Mouse (Mus musculus): Measurements from ENCODE around the gene Ccdc188. TPM values are rescaled to one million over a fixed set of nuclear protein-coding genes. Genes with fewer than 3 reads are reported as not detected.
"Not testable (repeated sequence)": the region's sequence is repeated elsewhere in the genome, so short reads cannot be mapped to it uniquely, and the experiment has no call there.

Gene Ccdc188
- polyA plus RNA-seq, 1 experiment from 2014 or later = 0.12 TPM

- Histone ChIP-seq H3K4me1 (replicated peaks) (no peaks in the 10 kb centered on the region), H3K9me3 (no peaks in the 10 kb centered on the region), H3K4me3 (no peak overlapping the region), H3K27me3 (ENCODE audit: insufficient read depth, poor library complexity, severe bottlenecking) (no peaks in the 10 kb centered on the region), H3K36me3 (no peaks in the 10 kb centered on the region), H3K27ac (no peak overlapping the region)
- 91% methylated on average over 3 of the region's 3 CpGs for WGBS
- no peak for DNase-seq (ENCODE audit: low spot score)
Observed at GRCm38 (mm10) chr16:18187221-18187620, 30.5 kb upstream of the Ccdc188 start.

- no peaks in the 10 kb centered on the region for H3K36me3 ChIP-seq
- no peak overlapping the region for H3K27ac ChIP-seq
- H3K9me3 ChIP-seq = no peaks in the 10 kb centered on the region
- 86% methylated on average over 2 of the region's 2 CpGs for WGBS
- no peaks in the 10 kb centered on the region for H3K27me3 ChIP-seq (ENCODE audit: insufficient read depth, poor library complexity, severe bottlenecking)
- H3K4me1 ChIP-seq (replicated peaks) = peaks cover 17% of the 10 kb centered on the region
- no peak for DNase-seq (ENCODE audit: low spot score)
- H3K4me3 ChIP-seq = no peak overlapping the region
Observed at GRCm38 (mm10) chr16:18191006-18191405, 26.7 kb upstream of the Ccdc188 start.

- DNase-seq (ENCODE audit: low spot score) = no peak
- 79% methylated on average over 15 of the region's 15 CpGs for WGBS
- peak overlapping the region; percentile 66 for H3K27ac ChIP-seq
Observed at GRCm38 (mm10) chr16:18194208-18194985, 23.3 kb upstream of the Ccdc188 start.

GRCm38 (mm10) chr16:18195068-18195467 lies 22.6 kb upstream of the Ccdc188 start:
- no peaks in the 10 kb centered on the region for H3K36me3 ChIP-seq
- 66% methylated on average over 5 of the region's 5 CpGs for WGBS
- peaks cover 38% of the 10 kb centered on the region for H3K4me1 ChIP-seq (replicated peaks)
- H3K27ac ChIP-seq = peak overlapping the region; percentile 66; the same call in 1 of the 2 replicates
- H3K4me3 ChIP-seq = no peak overlapping the region
- DNase-seq (ENCODE audit: low spot score) = no peak
- H3K27me3 ChIP-seq (ENCODE audit: insufficient read depth, poor library complexity, severe bottlenecking) = no peaks in the 10 kb centered on the region
- no peaks in the 10 kb centered on the region for H3K9me3 ChIP-seq

More at GRCm38 (mm10) chr16:18194208-18194985, 23.3 kb upstream of the Ccdc188 start:
- peaks cover 31% of the 10 kb centered on the region for H3K4me1 ChIP-seq (replicated peaks)
- no peaks in the 10 kb centered on the region for H3K36me3 ChIP-seq
- H3K27me3 ChIP-seq (ENCODE audit: insufficient read depth, poor library complexity, severe bottlenecking) = no peaks in the 10 kb centered on the region
- H3K4me3 ChIP-seq = no peak overlapping the region
- no peaks in the 10 kb centered on the region for H3K9me3 ChIP-seq

- WGBS = 58% methylated on average over 3 of the region's 3 CpGs
- H3K27me3 ChIP-seq (ENCODE audit: insufficient read depth, poor library complexity, severe bottlenecking); H3K9me3 ChIP-seq: not testable (repeated sequence)
Observed at GRCm38 (mm10) chr16:18195561-18195960, 22.1 kb upstream of the Ccdc188 start.

GRCm38 (mm10) chr16:18197881-18198280 lies 19.8 kb upstream of the Ccdc188 start:
- H3K9me3 ChIP-seq = no peaks in the 10 kb centered on the region
- H3K4me3 ChIP-seq = no peak overlapping the region
- WGBS = 84% methylated on average over 6 of the region's 6 CpGs
- H3K4me1 ChIP-seq (replicated peaks) = peaks cover 60% of the 10 kb centered on the region
- H3K36me3 ChIP-seq = no peaks in the 10 kb centered on the region
- no peak for DNase-seq (ENCODE audit: low spot score)
- H3K27me3 ChIP-seq (ENCODE audit: insufficient read depth, poor library complexity, severe bottlenecking) = no peaks in the 10 kb centered on the region
- H3K27ac ChIP-seq = peak overlapping the region; percentile 45; the same call in 1 of the 2 replicates

More at GRCm38 (mm10) chr16:18195561-18195960, 22.1 kb upstream of the Ccdc188 start:
- DNase-seq (ENCODE audit: low spot score); H3K4me3 ChIP-seq; H3K36me3 ChIP-seq; H3K27ac ChIP-seq: not testable (repeated sequence)
- peaks cover 43% of the 10 kb centered on the region for H3K4me1 ChIP-seq (replicated peaks)

- DNase-seq (ENCODE audit: low spot score) = no peak
- H3K27me3 ChIP-seq (ENCODE audit: insufficient read depth, poor library complexity, severe bottlenecking) = no peaks in the 10 kb centered on the region
- peaks cover 60% of the 10 kb centered on the region for H3K4me1 ChIP-seq (replicated peaks)
- H3K9me3 ChIP-seq = no peaks in the 10 kb centered on the region
- no peak overlapping the region for H3K4me3 ChIP-seq
- no peaks in the 10 kb centered on the region for H3K36me3 ChIP-seq
- H3K27ac ChIP-seq = peak overlapping the region; percentile 64
- 79% methylated on average over 10 of the region's 10 CpGs for WGBS
Observed at GRCm38 (mm10) chr16:18198365-18199098, 19.1 kb upstream of the Ccdc188 start.

GRCm38 (mm10) chr16:18200062-18200461 lies 17.6 kb upstream of the Ccdc188 start:
- WGBS = 79% methylated on average over 2 of the region's 2 CpGs
- peak overlapping the region; percentile 64 for H3K27ac ChIP-seq
- H3K4me1 ChIP-seq (replicated peaks) = peaks cover 53% of the 10 kb centered on the region
- no peaks in the 10 kb centered on the region for H3K36me3 ChIP-seq
- H3K4me3 ChIP-seq = no peak overlapping the region
- no peaks in the 10 kb centered on the region for H3K9me3 ChIP-seq
- H3K27me3 ChIP-seq (ENCODE audit: insufficient read depth, poor library complexity, severe bottlenecking) = no peaks in the 10 kb centered on the region
- DNase-seq (ENCODE audit: low spot score) = no peak

- Histone ChIP-seq H3K9me3 (no peaks in the 10 kb centered on the region), H3K27ac (no peak overlapping the region), H3K4me1 (replicated peaks) (peaks cover 52% of the 10 kb centered on the region), H3K36me3 (no peaks in the 10 kb centered on the region), H3K27me3 (ENCODE audit: insufficient read depth, poor library complexity, severe bottlenecking) (0 out of 2 replicates have a peak, but pooled peaks cover 1% of the 10 kb centered on the region), H3K4me3 (no peak overlapping the region)
- 42% methylated on average over 1 of the region's 1 CpGs for WGBS
- DNase-seq (ENCODE audit: low spot score) = no peak
Observed at GRCm38 (mm10) chr16:18201620-18202019, 16.1 kb upstream of the Ccdc188 start.

GRCm38 (mm10) chr16:18202061-18202460 lies 15.6 kb upstream of the Ccdc188 start:
- Histone ChIP-seq H3K4me1 (replicated peaks) (peaks cover 52% of the 10 kb centered on the region), H3K27ac (no peak overlapping the region), H3K27me3 (ENCODE audit: insufficient read depth, poor library complexity, severe bottlenecking) (0 out of 2 replicates have a peak, but pooled peaks cover 4% of the 10 kb centered on the region), H3K9me3 (no peaks in the 10 kb centered on the region), H3K4me3 (no peak overlapping the region), H3K36me3 (no peaks in the 10 kb centered on the region)
- 88% methylated on average over 1 of the region's 1 CpGs for WGBS
- no peak for DNase-seq (ENCODE audit: low spot score)

GRCm38 (mm10) chr16:18203430-18204091 lies 14.1 kb upstream of the Ccdc188 start:
- peaks cover 47% of the 10 kb centered on the region for H3K4me1 ChIP-seq (replicated peaks)
- no peak overlapping the region for H3K4me3 ChIP-seq
- DNase-seq (ENCODE audit: low spot score) = no peak
- no peaks in the 10 kb centered on the region for H3K36me3 ChIP-seq
- 0 out of 2 replicates have a peak, but pooled peaks cover 4% of the 10 kb centered on the region for H3K27me3 ChIP-seq (ENCODE audit: insufficient read depth, poor library complexity, severe bottlenecking)
- 71% methylated on average over 7 of the region's 7 CpGs for WGBS
- H3K9me3 ChIP-seq = no peaks in the 10 kb centered on the region
- no peak overlapping the region for H3K27ac ChIP-seq

- no peak overlapping the region; the same call in 1 of the 2 replicates for H3K27ac ChIP-seq
- DNase-seq (ENCODE audit: low spot score) = peak; percentile 66
- WGBS = 31% methylated on average over 8 of the region's 8 CpGs
- H3K36me3 ChIP-seq = no peaks in the 10 kb centered on the region
- H3K27me3 ChIP-seq (ENCODE audit: insufficient read depth, poor library complexity, severe bottlenecking) = peaks cover 13% of the 10 kb centered on the region
- H3K9me3 ChIP-seq = no peaks in the 10 kb centered on the region
- H3K4me3 ChIP-seq = no peak overlapping the region
- H3K4me1 ChIP-seq (replicated peaks) = peaks cover 30% of the 10 kb centered on the region
Observed at GRCm38 (mm10) chr16:18210701-18211416, 6.8 kb upstream of the Ccdc188 start.

Measured in hindbrain, embryonic 10.5 days (tissue).